Mouse (Mus musculus) G1E (cell line): ENCODE results near the gene Atp6v1f.

Source experiments
- CTCF ChIP-seq: IDR thresholded peaks from 2 replicates; pipeline ENCODE4 v1.5.1; 2012; ENCODE audit warnings: low read depth, low read length, inconsistent platforms, mixed read lengths
- GATA1 ChIP-seq: IDR thresholded peaks from 2 replicates; pipeline ENCODE4 v1.6.1; 2012; ENCODE audit warnings: borderline replicate concordance, low read length, inconsistent platforms, mixed read lengths
- GATA2 ChIP-seq: IDR thresholded peaks from 2 replicates; pipeline ENCODE4 v1.6.1; 2012; ENCODE audit warnings: low read depth, low read length, inconsistent platforms, borderline replicate concordance
- POLR2AphosphoS5 ChIP-seq: IDR thresholded peaks from 2 replicates; pipeline ENCODE4 v1.6.1; 2012; ENCODE audit warnings: low read depth, low read length, inconsistent platforms; ENCODE audit not compliant: insufficient replicate concordance
- TAL1 ChIP-seq: conservative IDR thresholded peaks from 2 replicates; pipeline ENCODE4 v1.6.1; 2012; ENCODE audit warnings: low read depth, low read length, inconsistent platforms, mixed read lengths

GRCm38 (mm10) chr6:29431473-29431872, 36.0 kb upstream of the Atp6v1f start:
- no peak for TF ChIP-seq TAL1
- no peak for TF ChIP-seq CTCF
- no peak for TF ChIP-seq GATA1
- TF ChIP-seq POLR2AphosphoS5: no peak
- no peak for TF ChIP-seq GATA2
